Mouse (Mus musculus): ENCODE results near the gene Moap1.

GRCm38 (mm10) chr12:102739096-102739495 lies 4.4 kb downstream of the Moap1 start:
- TF ChIP-seq ZC3H11A (IDR thresholded peaks at IDR 0.05; ENCODE audit: borderline replicate concordance, low read depth, low read length) = no peak
- no peak for TF ChIP-seq CHD2 (IDR thresholded peaks at IDR 0.05; ENCODE audit: low read depth, low read length)
- no peak for TF ChIP-seq HCFC1 (IDR thresholded peaks at IDR 0.05; ENCODE audit: borderline replicate concordance, insufficient read depth, low read length)
- no peak for TF ChIP-seq MAFK (IDR thresholded peaks at IDR 0.05; ENCODE audit: insufficient read depth, low read depth, low read length)
